Mouse (Mus musculus) C3H10T1/2 (cell line): ENCODE data around the gene Eid3. TPM values are rescaled to one million over a fixed set of nuclear protein-coding genes. Genes with fewer than 3 reads are reported as not detected.

Experiments used
- polyA plus RNA-seq, 2 experiments: library from polyadenylated mRNA; unstranded; fragments of >200 nt; fragmentation: generic; extraction: Trizol; gene quantifications; one replicate each; pipeline ENCODE4 v1.2.1; 2012; ENCODE audit warnings: missing spikeins in 2 of 2

Eid3 gene
- polyA plus RNA-seq, result under 1 TPM; 0.08 to 0.37 TPM

GRCm38 (mm10) chr10:82866356-82866755, at the start of gene Eid3:
Gene Eid3, plus strand, starts transcription at chr10:82866626.

GRCm38 (mm10) chr10:82833926-82834325, 32.5 kb upstream of the Eid3 start, which contains the start of gene Txnrd1:
Gene Txnrd1, plus strand, starts transcription at chr10:82833951.

Other genes with a start within 250 kb of the Eid3 start
- 10 to 100 TPM; 10.8 to 12.5 TPM for gene 1190007I07Rik, start 243.4 kb upstream of the Eid3 start, polyA plus RNA-seq
- gene Tdg, start 236.8 kb upstream of the Eid3 start, polyA plus RNA-seq, result 10 to 100 TPM in 1 of 2 experiments, 1 to 10 TPM in 1; 2.9 to 11.0 TPM
- gene Glt8d2, start 176.0 kb upstream of the Eid3 start, polyA plus RNA-seq, result 10 to 100 TPM in 1 of 2 experiments, 1 to 10 TPM in 1; 2.3 to 50.4 TPM
- gene Hcfc2, start 170.5 kb upstream of the Eid3 start, polyA plus RNA-seq, result 1 to 10 TPM in 1 of 2 experiments, under 1 TPM in 1; 0.60 to 8.4 TPM
- gene Nfyb, start 102.5 kb upstream of the Eid3 start, polyA plus RNA-seq, result 10 to 100 TPM in 1 of 2 experiments, 1 to 10 TPM in 1; 2.0 to 11.3 TPM
- gene Txnrd1, start 32.7 kb upstream of the Eid3 start, polyA plus RNA-seq, result 10 to 100 TPM; 13.4 to 45.5 TPM
- gene Chst11, start 118.9 kb downstream of the Eid3 start, polyA plus RNA-seq, result 10 to 100 TPM in 1 of 2 experiments, under 1 TPM in 1; 0.76 to 11.4 TPM